Mouse (Mus musculus): ENCODE measurements around the gene Olfr1047.
"Not testable (repeated sequence)": the region's sequence is repeated elsewhere in the genome, so short reads cannot be mapped to it uniquely, and the experiment has no call there.

The Olfr1047 gene

DNA sequence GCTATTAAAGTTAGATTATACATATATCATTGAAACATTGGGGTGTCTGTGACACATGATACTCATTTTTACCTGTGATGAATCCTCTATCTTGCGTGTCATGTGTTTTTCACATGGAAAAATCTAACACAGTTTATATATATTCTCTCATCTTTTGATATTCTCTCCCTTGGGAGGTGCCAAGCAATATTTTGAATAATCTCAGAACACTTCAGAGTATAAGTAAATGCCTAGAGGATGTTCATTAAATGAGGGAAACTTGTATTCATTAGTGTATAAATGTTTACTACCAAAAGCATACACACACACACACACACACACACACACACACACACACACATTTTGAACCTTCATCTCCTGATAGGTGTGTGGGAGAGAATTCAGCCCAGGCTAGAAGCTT is at the start of gene Olfr1047:
Gene Olfr1047, minus strand, starts transcription at position 101 of the 400 bp plus-strand sequence.
- no peak for DNase-seq

DNA sequence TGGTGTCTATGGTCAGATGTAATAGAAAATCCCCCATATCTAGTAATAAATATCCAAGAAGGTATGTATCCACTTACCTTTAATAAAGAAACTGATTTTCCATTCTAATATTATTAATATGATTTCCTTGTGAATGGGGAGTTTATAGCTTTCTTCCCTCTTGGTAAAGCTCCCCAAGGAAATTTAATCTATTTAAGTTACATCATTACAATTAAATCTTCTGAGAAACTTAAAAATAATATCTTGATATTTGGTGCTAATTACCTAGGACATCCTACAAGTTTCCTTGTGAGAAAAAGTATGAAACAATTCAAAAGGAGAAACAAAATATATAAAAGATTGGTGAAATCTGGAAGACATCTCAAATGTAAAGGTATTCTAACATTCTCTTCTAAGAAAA is 47.8 kb upstream of the Olfr1047 start, which contains the start of gene Olfr1051:
Gene Olfr1051, minus strand, starts transcription at position 101 of the 400 bp plus-strand sequence.
- not testable (repeated sequence) for DNase-seq

DNA sequence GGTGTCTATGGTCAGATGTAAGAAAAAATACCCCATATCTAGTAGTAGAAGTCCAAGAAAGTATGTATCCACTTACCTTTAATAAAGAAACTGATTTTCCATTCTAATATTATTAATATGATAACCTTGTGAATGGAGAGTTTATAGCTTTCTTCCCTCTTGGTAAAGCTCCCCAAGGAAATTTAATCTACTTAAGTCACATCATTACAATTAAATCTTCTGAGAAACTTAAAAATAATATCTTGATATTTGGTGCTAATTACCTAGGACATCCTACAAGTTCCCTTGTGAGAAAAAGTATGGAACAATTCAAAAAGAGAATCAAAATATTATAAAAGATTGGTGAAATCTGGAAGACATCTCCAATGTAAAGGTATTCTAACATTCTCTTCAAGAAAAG is 27.0 kb upstream of the Olfr1047 start, which contains the start of gene Olfr1049:
Gene Olfr1049, minus strand, starts transcription at position 101 of the 400 bp plus-strand sequence.
- not testable (repeated sequence) for DNase-seq

DNA sequence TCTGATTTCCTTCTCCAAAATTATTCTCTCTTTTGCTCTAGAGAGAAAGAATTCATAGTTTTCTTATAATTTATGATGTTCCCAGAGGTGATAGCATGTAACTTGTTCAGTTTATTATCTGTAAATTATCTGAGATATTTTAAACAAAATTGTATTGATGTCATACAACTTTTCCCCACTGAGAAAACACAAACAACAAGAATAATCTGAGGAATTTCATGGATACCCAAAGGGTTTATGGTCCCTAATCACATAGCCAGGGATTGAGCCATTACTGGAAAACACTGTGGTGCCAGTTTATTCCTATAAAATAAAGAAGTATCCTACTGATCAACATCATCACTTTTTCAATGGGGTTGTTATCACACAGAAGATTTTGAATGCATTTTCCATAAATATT is 9.0 kb upstream of the Olfr1047 start, which contains the start of gene Olfr1048:
Gene Olfr1048, minus strand, starts transcription at position 101 of the 400 bp plus-strand sequence.
- no peak for DNase-seq

DNA sequence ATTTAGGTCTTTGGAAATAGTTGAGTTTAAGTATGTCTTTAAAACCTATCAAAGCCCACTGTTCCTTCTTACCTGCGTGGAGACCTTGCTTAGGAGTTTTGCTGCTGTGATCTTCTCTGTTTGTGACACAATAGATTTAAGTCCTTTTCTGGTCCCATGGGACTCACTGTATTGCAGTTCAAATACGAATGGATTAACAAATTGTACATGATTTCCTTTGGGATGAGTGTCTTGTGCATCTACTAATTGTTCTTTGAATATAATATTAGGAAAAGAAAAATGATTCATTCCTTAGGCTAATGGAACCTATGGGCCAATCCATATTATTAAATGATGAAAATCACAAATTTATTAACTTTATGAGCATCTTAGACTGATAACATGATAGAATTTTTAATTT is 12.0 kb downstream of the Olfr1047 start, which contains the start of gene Olfr1046:
Gene Olfr1046, minus strand, starts transcription at position 101 of the 400 bp plus-strand sequence.
- no peak for DNase-seq

DNA sequence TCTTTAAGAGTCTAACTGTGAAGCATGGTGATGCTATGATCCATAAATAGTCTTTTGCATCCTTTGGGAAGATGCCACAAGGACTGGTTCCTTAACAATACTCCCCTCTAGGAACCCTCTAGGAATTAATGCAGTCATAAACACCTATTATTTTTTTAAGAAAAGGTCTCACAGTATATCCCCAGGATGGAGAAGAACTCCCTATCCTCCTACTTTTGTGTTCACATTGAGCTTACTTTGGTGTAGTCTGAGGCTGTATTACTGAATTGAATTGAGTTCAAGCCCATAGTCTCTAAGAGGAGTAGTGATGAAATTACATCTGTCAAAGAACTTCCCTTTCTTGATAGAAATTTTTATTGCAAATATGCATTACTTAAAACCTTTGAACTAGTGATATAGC is 28.3 kb downstream of the Olfr1047 start, which contains the start of gene Olfr1045:
Gene Olfr1045, minus strand, starts transcription at position 101 of the 400 bp plus-strand sequence.
- no peak for DNase-seq

DNA sequence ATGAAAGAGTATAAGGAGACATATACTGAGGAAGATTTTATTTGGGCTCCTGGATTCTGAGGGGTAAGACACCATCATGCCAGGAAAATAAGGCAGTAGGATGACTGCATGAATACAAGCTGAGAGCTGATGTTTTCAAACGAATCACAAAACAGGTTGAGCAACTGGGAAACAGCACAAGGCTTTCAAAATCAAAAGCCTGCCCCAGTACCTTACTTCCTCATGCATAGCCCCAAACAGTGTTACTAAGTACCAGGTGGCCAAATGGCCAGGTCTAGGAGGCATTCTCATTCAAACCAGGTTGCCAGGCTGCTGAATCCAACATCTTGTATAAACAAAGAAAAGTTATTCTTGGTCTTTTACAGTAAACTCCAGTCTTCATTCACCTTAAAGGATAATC is 35.3 kb downstream of the Olfr1047 start:
- no peak for DNase-seq

DNA sequence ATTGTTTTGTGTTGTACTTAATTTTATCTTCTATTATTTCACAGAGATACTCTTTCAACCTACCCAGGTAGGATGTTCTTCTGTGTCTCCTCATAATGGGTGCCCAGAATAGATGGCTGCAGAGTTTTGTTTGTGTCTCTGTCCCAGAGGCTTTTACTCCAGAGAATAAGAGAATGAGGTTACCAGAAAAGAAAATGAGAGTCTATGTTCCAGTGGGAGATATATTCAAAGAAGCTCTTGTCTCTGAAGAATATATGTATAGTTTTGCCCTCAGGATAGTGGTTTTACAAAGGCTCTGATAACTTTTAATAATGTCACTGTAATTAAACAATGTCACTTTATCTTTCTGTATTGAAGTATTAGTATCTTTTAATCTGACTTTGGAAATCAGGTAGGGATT is 45.6 kb downstream of the Olfr1047 start, which contains the start of gene Olfr52:
Gene Olfr52, minus strand, starts transcription at position 101 of the 400 bp plus-strand sequence.
- no peak for DNase-seq

DNA sequence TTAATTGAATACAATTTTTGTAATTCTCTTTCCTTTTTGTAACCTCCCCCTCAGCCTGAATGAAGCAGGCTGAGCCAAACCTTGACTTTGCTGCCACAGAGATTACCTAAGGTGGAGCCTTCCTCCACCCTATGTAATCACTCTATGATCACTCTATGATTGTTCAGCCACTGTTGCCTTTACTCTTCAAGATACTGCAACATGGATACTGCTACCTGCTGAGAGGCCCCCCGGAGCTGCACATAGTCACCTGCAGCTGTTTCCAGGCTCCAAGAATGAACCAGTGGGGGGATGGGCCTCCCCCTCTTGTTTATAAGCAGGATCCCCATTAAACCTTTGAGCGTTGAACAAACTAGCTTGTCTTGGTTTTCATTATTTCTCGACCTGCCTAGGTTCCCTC is 51.3 kb downstream of the Olfr1047 start:
- DNase-seq = no peak

DNA sequence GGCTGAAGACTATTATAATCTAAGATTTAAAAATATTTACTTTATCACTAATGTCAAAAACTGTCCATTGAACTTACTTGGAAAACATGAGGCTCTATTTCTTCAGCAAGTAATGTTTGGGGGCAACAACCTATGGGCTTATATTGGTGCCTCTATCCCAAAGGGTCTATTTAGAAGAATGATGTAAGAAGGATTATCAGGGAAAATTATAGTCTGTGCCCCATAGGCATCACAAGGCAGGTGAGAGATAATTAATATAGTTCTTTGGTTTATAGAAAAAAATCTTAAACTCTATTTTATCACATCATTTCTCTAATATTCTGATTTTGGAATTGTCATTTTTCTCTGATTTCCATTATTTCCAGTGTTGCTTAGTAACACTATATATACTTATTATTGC is 53.5 kb downstream of the Olfr1047 start, which contains the start of gene Olfr1044:
Gene Olfr1044, minus strand, starts transcription at position 101 of the 400 bp plus-strand sequence.
- no peak for DNase-seq

Measured in cerebellum, adult 11 months (tissue).